9 mouse cellular contexts compared by ENCODE assay signal in genomic region chr8:87974122-87974758, GRCm38 (mm10). TPM values are rescaled to one million over a fixed set of nuclear protein-coding genes. Genes with fewer than 3 reads are reported as not detected.
DNase-seq lines count a peak whose midpoint lies in the region; ATAC-seq and TF ChIP-seq lines count a peak whose summit lies in the region.
"Had no signal": no experiment of that assay in that cellular context is flagged by ENCODE, and none has a peak within 500 bp of the region (broad histone marks: within the 10 kb centered on the region; RNA-seq: fewer than 3 reads in every experiment).

No protein-coding gene starts in this region.

- H3K36me3 ChIP-seq in ES-Bruce4 (ENCODE audit: control insufficient read depth, insufficient read depth, low read length, poor library complexity, severe bottlenecking): no peaks in the 10 kb centered on the region
- H3K36me3 ChIP-seq in hindbrain, embryonic 10.5 days: no peaks in the 10 kb centered on the region
- no peaks in the 10 kb centered on the region for H3K36me3 ChIP-seq in limb, embryonic 15.5 days

- H3K4me1 ChIP-seq in ES-Bruce4 (ENCODE audit: control insufficient read depth, insufficient read depth, low read length): no peaks in the 10 kb centered on the region
- peaks cover 36% of the 10 kb centered on the region for H3K4me1 ChIP-seq in hindbrain, embryonic 10.5 days (replicated peaks)
- H3K4me1 ChIP-seq in limb, embryonic 15.5 days: peaks cover 21% of the 10 kb centered on the region

- H3K9ac ChIP-seq in ES-Bruce4 (ENCODE audit: low read depth, poor library complexity, severe bottlenecking): peak overlapping the region; percentile 55
- no peak overlapping the region for H3K9ac ChIP-seq in limb, embryonic 15.5 days

- ATAC-seq in limb, embryonic 15.5 days (ENCODE audit: insufficient number of reproducible peaks, low FRiP score, low TSS enrichment, low read depth): no peak

- peak overlapping the region; percentile 67 for H3K4me2 ChIP-seq in limb, embryonic 15.5 days

- no peaks in the 10 kb centered on the region for H3K9me3 ChIP-seq in ES-Bruce4 (replicated peaks; ENCODE audit: control insufficient read depth, insufficient read depth, low read length, poor library complexity, severe bottlenecking)
- no peaks in the 10 kb centered on the region for H3K9me3 ChIP-seq in hindbrain, embryonic 10.5 days
- no peaks in the 10 kb centered on the region for H3K9me3 ChIP-seq in limb, embryonic 15.5 days

- no peak for TF ChIP-seq CTCF in ES-Bruce4 (IDR thresholded peaks at IDR 0.05; ENCODE audit: low read depth, low read length)

- H3K4me3 ChIP-seq in ES-Bruce4 (ENCODE audit: low read depth, low read length): peak overlapping the region; percentile 21
- H3K4me3 ChIP-seq in hindbrain, embryonic 10.5 days: peak overlapping the region; percentile 46
- H3K4me3 ChIP-seq in limb, embryonic 15.5 days: peak overlapping the region; percentile 31

- no peaks in the 10 kb centered on the region for H3K27me3 ChIP-seq in ES-Bruce4 (ENCODE audit: control insufficient read depth, insufficient read depth, low read length, poor library complexity, severe bottlenecking)
- peaks cover 26% of the 10 kb centered on the region for H3K27me3 ChIP-seq in hindbrain, embryonic 10.5 days (ENCODE audit: insufficient read depth, poor library complexity, severe bottlenecking)
- H3K27me3 ChIP-seq in limb, embryonic 15.5 days: no peaks in the 10 kb centered on the region

- TF ChIP-seq POLR2A in ES-Bruce4 (IDR thresholded peaks at IDR 0.05; ENCODE audit: insufficient read depth, low read length): no peak

- 8% methylated on average over 21 of the region's 21 CpGs for WGBS in hindbrain, embryonic 10.5 days
- 5% methylated on average over 21 of the region's 21 CpGs for WGBS in limb, embryonic 15.5 days

- H3K27ac ChIP-seq in ES-Bruce4 (ENCODE audit: insufficient read depth, low read length): peak overlapping the region; percentile 97
- peak overlapping the region; percentile 82 for H3K27ac ChIP-seq in hindbrain, embryonic 10.5 days
- H3K27ac ChIP-seq in limb, embryonic 15.5 days: peak overlapping the region; percentile 34

- DNase-seq in adrenal gland, postnatal 14 days: peak; percentile 39
- DNase-seq in adrenal gland, adult 8-10 months: no peak
- DNase-seq in hindbrain, embryonic 10.5 days (ENCODE audit: low spot score): no peak
- DNase-seq in frontal cortex, postnatal 14 days (ENCODE audit: low spot score in 2 of 2): no peak
- no peak for DNase-seq in natural killer cell, adult 2 months (ENCODE audit: low spot score in 2 of 2)
- no peak for DNase-seq in layer of hippocampus, adult 9-11 months

- no peak for TF ChIP-seq EP300 in ES-Bruce4 (IDR thresholded peaks at IDR 0.05; ENCODE audit: insufficient read depth, low read depth, low read length)

RNA-seq across cellular contexts. Expression of gene Zfp423, which starts 14.8 kb away (rescaled TPM):
- 18.7 and 22.0 TPM in 2 replicates for total RNA-seq in adrenal gland, postnatal 14 days (2021)
- 10 to 100 TPM; 18.3 to 47.9 (median 33.8) TPM for total RNA-seq in adrenal gland, adult 8-10 months (2022)
- polyA plus RNA-seq in ES-Bruce4 (2011; ENCODE audit: insufficient read depth, insufficient read length, low read depth, missing spikeins): 11.3 and 14.4 TPM in 2 replicates
- polyA plus RNA-seq in hindbrain, embryonic 10.5 days (2016; fragmentation: Nextera tagmentation; extraction: Ambion mirVana): 32.8 and 41.3 TPM in 2 replicates
- polyA plus RNA-seq in limb, embryonic 15.5 days (2015; fragmentation: Nextera tagmentation; extraction: Ambion mirVana): 14.3 and 14.5 TPM in 2 replicates
- total RNA-seq: neutrophil, adult 5-6 weeks had no signal

Comparison
In these comparisons a context has a peak if more than half of its experiments do, and no peak if none do; other contexts are left out.
1. H3K27ac ChIP-seq: peak in every context shown above with its lines; median percentile 97 in ES-Bruce4; 82 in hindbrain, embryonic 10.5 days; 34 in limb, embryonic 15.5 days.